Mouse (Mus musculus): ENCODE results near the gene Cdadc1.
"Not testable (repeated sequence)": the region's sequence is repeated elsewhere in the genome, so short reads cannot be mapped to it uniquely, and the experiment has no call there.

The Cdadc1 gene

DNA sequence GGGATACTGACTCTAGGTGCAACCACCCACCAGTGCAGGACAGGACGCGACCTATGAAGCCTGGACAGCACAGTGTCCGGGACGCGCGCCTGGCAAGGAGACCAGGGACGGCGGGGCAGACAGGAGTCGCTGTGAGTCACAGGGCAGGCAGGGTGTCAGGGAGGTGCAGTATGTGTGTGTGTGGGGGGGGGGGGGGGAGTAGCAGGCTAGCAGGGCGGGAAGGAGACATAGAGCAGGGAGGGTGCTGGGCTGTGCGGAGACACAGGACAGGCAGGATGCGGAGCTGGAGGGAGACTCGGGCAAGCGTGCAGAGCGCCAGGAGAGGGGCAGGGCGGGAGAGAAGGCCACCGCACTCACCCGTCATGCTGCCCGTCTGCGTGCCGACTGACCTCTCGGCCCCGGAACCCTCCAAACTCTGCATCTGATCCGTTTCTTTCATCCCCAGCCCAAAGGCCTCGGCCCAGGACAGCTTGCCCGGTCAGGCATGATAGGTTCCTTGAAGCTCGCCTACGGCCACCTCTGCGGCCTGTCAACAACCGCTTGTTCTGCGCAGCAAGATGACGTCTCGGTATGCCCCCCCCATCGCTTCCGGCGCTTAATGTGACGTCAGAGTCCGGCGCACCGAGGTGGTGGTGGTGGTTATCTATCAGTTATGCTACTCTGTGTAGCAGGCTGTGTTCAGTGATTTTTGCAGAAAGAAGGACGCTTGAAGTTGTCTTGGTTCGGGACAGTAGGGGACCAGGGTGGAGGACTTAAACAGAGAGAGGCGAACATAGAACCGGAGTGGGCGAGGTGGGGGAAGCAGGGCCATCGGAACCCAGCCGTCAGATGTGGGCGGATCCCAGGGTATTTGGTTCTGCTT, at the start of gene Cdadc1:
TSS of gene Cdadc1 (minus strand) at position 562 of the 862 bp plus-strand sequence.
- DNase-seq (ENCODE audit: low spot score), result peak; percentile 91

DNA sequence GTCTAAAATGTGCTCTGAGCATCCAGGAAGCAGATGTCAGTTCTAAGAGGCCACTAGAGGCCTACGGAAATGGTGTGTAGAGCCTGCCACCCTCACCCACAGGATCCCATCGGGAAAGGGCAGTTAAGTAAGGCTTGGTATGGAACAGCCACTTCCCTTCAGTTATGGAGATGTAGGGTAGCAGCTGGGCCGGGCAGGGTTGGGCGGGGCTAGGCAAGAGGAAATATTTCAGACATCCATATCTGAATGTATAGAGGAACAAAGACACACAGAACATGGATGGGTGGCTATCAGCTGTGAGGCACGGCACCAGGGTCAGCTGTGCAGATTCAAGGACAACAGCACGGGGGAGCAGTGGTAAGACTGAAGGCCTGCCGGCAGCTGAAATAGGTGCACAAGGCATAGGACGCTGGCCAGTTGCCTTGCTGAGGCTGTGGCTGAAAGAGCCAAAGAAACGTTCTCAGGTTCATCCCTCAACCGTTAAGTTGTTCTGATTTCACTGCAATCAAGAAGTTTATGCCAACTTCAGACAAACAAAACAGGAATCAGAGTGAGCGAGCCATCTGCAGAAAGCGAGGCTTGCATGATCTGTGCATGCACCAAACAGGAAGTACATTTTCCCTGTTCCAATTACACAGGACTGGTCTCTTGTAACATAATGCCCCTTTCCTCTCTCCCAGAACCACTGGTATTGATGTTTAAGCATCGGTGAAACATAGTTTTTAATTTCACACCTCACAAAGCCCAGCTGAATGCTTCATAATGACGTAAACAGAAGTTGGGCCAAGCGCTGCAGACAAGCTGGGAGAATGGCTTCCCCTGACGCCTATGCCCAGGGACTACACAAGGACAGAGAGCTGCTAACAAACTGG, 49.3 kb upstream of the Cdadc1 start:
- no peak for DNase-seq (ENCODE audit: low spot score)

- no peak for DNase-seq (ENCODE audit: low spot score)
Observed at GRCm38 (mm10) chr14:59644896-59645295, 47.1 kb upstream of the Cdadc1 start.

GRCm38 (mm10) chr14:59644166-59644565, 46.4 kb upstream of the Cdadc1 start:
- DNase-seq (ENCODE audit: low spot score), result no peak

- no peak for DNase-seq (ENCODE audit: low spot score)
Observed at GRCm38 (mm10) chr14:59643582-59643981, 45.8 kb upstream of the Cdadc1 start.

- DNase-seq (ENCODE audit: low spot score), result no peak
Observed at GRCm38 (mm10) chr14:59641856-59642255, 44.1 kb upstream of the Cdadc1 start.

DNA sequence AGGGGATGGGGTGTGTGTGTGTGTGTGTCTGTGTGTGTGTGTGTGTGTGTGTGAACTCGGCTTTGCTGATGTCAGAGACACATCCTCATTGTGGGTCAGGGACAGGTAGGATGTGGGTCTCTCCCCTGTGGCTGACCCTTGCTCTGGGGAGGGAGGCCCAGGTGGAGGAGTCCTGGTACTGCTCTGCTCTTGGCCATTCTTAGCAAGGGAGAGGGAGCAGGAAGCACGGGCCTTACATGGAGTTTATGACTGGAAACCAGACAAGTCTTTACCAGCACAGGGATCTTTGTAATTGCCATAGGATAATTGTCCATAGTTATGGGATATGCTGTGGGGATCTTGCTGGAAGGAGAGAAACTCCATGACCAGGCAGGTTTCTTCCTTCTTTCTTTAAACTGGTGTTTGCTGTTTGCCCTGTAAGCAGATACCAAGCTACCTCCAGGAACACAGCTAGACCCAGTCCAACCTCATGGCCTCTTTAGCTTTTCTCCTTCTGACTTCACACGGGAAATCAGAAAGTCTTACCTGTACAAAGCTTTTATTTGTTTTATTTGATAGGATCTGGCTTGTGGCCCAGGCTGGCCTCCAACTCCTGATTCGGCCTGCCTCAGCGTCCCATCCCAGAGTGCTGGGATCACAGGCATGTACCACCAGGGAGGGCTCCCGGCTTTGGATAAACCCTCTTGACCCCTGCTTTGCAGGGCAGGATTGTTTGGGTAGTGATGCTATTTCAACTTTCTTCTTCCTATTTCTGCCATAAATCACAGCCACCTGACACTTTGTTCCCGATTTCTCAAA, 41.3 kb upstream of the Cdadc1 start:
- DNase-seq (ENCODE audit: low spot score), result no peak

DNA sequence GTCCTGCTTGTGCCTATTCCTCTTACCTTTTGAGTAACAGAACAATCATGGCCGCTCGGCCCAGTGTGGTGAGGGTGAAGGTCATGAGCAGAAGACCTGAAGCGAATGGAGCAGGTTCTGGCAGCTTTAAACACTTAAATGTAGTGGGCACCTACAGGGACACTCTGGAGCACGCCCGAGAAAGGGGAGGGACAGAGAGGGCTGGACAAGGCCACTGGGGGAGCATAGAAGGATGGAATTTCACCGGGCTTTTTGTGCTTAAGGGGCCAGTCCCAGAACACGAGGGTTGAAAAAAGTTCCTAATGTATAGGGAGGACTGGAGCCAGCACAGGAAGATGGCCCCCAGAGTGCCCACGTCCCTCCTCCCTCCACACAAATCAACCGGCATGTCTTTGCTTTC, 36.2 kb upstream of the Cdadc1 start:
- DNase-seq (ENCODE audit: low spot score), result no peak

GRCm38 (mm10) chr14:59633295-59633898, 35.6 kb upstream of the Cdadc1 start:
- DNase-seq (ENCODE audit: low spot score), result no peak

- DNase-seq (ENCODE audit: low spot score), result no peak
Observed at GRCm38 (mm10) chr14:59632067-59632466, 34.3 kb upstream of the Cdadc1 start.

DNA sequence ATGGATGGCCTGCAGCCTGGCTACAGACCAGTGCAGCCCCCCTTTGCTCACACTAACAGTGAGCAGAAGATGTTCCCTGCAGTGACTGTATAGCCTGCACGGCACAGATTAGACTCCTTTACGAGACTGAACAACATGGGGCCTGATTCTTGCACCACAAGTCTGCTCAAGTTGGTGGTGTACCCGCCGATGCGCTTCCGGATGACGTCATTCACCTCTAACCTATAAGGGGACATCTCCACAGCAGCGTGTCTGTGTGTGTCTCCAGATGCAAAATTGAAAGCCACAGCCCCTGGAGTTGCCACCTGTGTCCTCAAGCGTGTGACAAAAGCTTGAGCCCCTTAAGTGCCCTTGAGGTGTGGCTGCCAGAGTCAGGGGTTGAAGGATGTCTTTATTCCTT, 32.3 kb upstream of the Cdadc1 start:
- no peak for DNase-seq (ENCODE audit: low spot score)

GRCm38 (mm10) chr14:59629308-59629707, 31.5 kb upstream of the Cdadc1 start:
- no peak for DNase-seq (ENCODE audit: low spot score)

- DNase-seq (ENCODE audit: low spot score), result no peak
Observed at GRCm38 (mm10) chr14:59627823-59628222, 30.1 kb upstream of the Cdadc1 start.

- DNase-seq (ENCODE audit: low spot score), result no peak
Observed at GRCm38 (mm10) chr14:59627142-59627680, 29.5 kb upstream of the Cdadc1 start.

DNA sequence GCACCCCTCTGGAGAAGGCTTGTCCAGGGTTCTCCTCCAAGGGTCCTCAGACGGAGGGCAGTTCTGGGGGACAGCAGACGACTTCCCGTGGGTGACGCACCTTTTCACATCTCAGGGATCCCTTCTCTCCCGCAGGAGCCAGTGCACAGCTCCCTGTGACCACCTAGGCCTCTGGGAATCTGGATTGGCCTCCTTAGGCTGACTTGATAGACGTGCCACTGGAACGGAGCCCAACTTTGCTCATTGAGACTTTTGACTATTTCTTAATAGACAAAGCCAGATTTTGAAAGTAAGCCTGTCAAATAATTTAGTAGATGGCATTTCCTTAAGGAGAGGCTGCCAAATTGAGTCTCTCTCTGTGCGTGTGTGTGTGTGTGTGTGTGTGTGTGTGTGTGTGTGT, 29.0 kb upstream of the Cdadc1 start:
- peak; percentile 49 for DNase-seq (ENCODE audit: low spot score)

- no peak for DNase-seq (ENCODE audit: low spot score)
Observed at GRCm38 (mm10) chr14:59625806-59626364, 28.1 kb upstream of the Cdadc1 start.

DNA sequence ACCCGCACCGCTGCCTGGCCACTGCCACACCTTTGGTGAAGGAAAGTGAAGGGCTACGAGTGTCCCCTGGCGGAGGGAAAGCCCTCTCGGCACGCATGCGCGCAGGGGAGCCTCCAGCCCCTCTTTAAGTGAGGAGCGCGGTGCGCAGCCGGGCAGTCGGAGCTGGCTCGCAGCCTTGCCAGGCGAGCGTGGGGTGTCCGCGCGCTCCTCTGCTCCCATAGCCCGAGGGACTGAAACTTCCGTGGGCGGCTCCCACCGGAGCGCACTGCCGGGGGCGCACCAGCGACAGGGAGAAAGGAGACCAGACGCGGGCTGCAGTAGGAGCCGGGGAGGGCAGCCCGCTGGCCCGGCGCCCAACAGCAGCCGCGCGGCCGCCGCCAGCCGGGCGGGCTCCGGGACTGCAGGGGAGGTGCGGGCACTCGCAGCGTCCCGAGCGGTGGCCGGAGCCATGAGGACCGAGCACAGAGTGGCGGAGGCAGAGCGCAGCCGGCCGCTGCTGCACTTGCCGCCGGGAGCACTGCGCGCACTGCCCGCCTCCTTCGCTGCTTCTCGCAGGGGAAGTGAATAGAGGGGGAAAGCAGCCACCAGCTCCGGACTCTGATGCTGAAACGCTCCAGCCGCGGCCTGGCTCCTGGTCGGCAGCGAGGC, 27.5 kb upstream of the Cdadc1 start, which contains the start of gene Shisa2:
TSS of gene Shisa2 (plus strand) at position 151 of the 648 bp plus-strand sequence.
- no peak for DNase-seq (ENCODE audit: low spot score)

DNA sequence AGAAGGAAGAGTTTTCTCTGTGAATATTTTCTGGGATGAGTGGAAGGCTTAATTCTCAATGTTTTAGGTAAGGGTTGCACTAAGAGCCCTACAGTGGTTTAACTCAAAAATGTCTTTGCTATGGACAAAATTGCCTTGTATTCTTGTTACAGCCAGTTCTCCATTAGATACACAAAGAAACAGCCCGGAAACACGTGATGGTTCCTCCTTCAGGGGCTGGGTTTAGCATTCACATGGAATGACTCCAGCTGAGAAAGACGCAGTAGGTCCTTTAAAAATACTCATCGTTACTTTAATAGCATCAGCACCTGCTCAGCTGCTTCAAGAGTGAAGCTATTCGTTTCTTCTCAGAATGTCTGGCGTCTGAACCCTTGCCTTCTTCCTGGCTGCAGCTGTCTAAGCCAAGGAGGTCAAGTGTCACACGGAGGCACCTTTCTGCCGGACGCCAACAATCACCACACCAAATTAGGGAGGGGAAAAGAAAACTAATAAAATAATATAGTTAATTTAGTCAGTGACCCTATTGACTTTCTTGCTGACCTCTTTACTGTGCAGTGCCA, 26.6 kb upstream of the Cdadc1 start:
- no peak for DNase-seq (ENCODE audit: low spot score)

- DNase-seq (ENCODE audit: low spot score), result no peak
Observed at GRCm38 (mm10) chr14:59616802-59617201, 19.0 kb upstream of the Cdadc1 start.

GRCm38 (mm10) chr14:59614149-59614548, 16.4 kb upstream of the Cdadc1 start:
- not testable (repeated sequence) for DNase-seq (ENCODE audit: low spot score)
